Comparison of ENCODE assay signal across 8 mouse cellular contexts in the genomic region with DNA sequence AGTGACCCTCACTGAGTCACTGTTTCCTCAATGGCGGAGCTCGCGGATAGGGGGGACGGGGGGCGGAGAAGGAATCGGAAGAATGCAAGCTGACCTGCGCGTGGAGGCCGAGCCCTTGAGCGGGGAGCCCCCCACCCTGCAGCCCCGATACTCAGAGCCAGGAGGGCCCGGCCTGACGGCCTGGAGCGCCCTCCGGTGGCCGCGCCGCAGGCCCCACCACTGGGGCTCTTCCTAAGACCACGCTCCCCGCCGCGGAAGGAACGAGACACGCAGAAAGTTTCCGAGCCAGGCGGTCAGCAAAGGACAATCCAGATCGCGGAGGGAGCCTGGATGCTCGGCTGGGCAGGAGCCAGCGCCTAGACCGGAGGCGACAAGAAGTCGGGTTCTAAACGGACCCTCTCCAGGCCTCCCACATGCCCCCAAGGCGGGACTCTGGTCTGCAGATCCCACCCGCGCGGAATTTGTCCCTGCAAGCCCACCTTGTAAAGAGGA. TPM values are rescaled to one million over a fixed set of nuclear protein-coding genes. Genes with fewer than 3 reads are reported as not detected.
DNase-seq lines count a peak whose midpoint lies in the region; ATAC-seq and TF ChIP-seq lines count a peak whose summit lies in the region.

No protein-coding gene starts in this region.

- H3K36me3 ChIP-seq in megakaryocyte, embryonic 14.5 days (replicated peaks; ENCODE audit: low read length), result peaks cover 7% of the 10 kb centered on the region

- H3K4me3 ChIP-seq in gastrocnemius, adult 2 months, result peak overlapping the region; percentile 76
- H3K4me3 ChIP-seq in megakaryocyte, embryonic 14.5 days (replicated peaks), result peak overlapping the region; percentile 98

- peak; percentile 99 for TF ChIP-seq CTCF in gastrocnemius, adult 2 months (IDR thresholded peaks at IDR 0.05)

- H3K4me1 ChIP-seq in megakaryocyte, embryonic 14.5 days, result peaks cover 60% of the 10 kb centered on the region

- no peaks in the 10 kb centered on the region for H3K9me3 ChIP-seq in megakaryocyte, embryonic 14.5 days

- H3K27ac ChIP-seq in gastrocnemius, adult 2 months, result peak overlapping the region; percentile 92

- ATAC-seq in common myeloid progenitor, adult 5-6 weeks (replicated peaks; ENCODE audit: low read depth, poor library complexity, severe bottlenecking), result peak; percentile 40; the same call in 1 of the 2 replicates

- no peaks in the 10 kb centered on the region for H3K27me3 ChIP-seq in megakaryocyte, embryonic 14.5 days (replicated peaks)

- intact Hi-C loops in gastrocnemius, adult 2 months (cut with DNase I), result loop anchor here (1.0 to 2.0 kb wide), 3 partner anchors 76 to 134 kb away; no protein-coding TSS in a partner anchor
- intact Hi-C loops in left cerebral cortex, postnatal 10 days (cut with DNase I), result loop anchor here (2.0 to 5.0 kb wide), 4 partner anchors 54 to 256 kb away; no protein-coding TSS in a partner anchor

- peak; percentile 75 for DNase-seq in T-cell, adult 2 months (ENCODE audit: low spot score)
- peak; percentile 86 for DNase-seq in gastrocnemius, adult 2 months
- DNase-seq in induced T-regulatory cell, adult 2 months (ENCODE audit: low read depth), result peak; percentile 82
- DNase-seq in left cerebral cortex, postnatal 10 days (ENCODE audit: extremely low spot score in 1 of 2, low spot score in 2 of 2), result peak; percentile 75 to 88
- peak; percentile 68 to 79 for DNase-seq in right cerebral cortex, adult 2 months (ENCODE audit: low spot score in 2 of 2)
- DNase-seq in urinary bladder, postnatal 10 days (ENCODE audit: low spot score), result peak; percentile 23

RNA-seq across cellular contexts. Expression of a gene that starts 1.4 kb away (rescaled TPM):
- total RNA-seq in common myeloid progenitor, adult 5-6 weeks (2017), result 36.5 and 42.8 TPM in 2 replicates
- 100 to 1,000 TPM in 1 of 2 experiments, 10 to 100 TPM in 1; 59.4 to 114 TPM for total RNA-seq in gastrocnemius, adult 2 months (2021)
- 10 to 100 TPM; 76.1 to 83.2 TPM for total RNA-seq in left cerebral cortex, postnatal 10 days (2021)
- polyA plus RNA-seq in megakaryocyte, embryonic 14.5 days (2012; ENCODE audit: insufficient read depth, low replicate concordance), result 1.4 and 5.1 TPM in 2 replicates

RNA-seq across cellular contexts. Expression of a gene that starts 10.2 kb away (rescaled TPM):
- total RNA-seq in common myeloid progenitor, adult 5-6 weeks (2017), result 119 and 150 TPM in 2 replicates
- 100 to 1,000 TPM; 105 to 106 TPM for total RNA-seq in gastrocnemius, adult 2 months (2021)
- 10 to 100 TPM; 78.1 to 82.1 TPM for total RNA-seq in left cerebral cortex, postnatal 10 days (2021)
- 5.1 and 28.0 TPM in 2 replicates for polyA plus RNA-seq in megakaryocyte, embryonic 14.5 days (2012; ENCODE audit: insufficient read depth, low replicate concordance)

Comparison
In these comparisons a context has a peak if more than half of its experiments do, and no peak if none do; other contexts are left out.
1. Peak in every context shown above with its lines: DNase-seq, ATAC-seq, H3K4me3 ChIP-seq and H3K27ac ChIP-seq.
2. DNase-seq: peak in every context shown above with its lines; median percentile 86 in gastrocnemius, adult 2 months; 82 in induced T-regulatory cell, adult 2 months; 82 in left cerebral cortex, postnatal 10 days; 75 in T-cell, adult 2 months; 74 in right cerebral cortex, adult 2 months; 23 in urinary bladder, postnatal 10 days.